In genomic region chrX:145516322-145517066, GRCm38 (mm10) we compare ENCODE assay signal across 22 mouse cellular contexts. TPM values are rescaled to one million over a fixed set of nuclear protein-coding genes. Genes with fewer than 3 reads are reported as not detected.
A peak's percentile ranks its signal among the peaks of the same experiment; 100 is the strongest.
DNase-seq lines count a peak whose midpoint lies in the region; ATAC-seq and TF ChIP-seq lines count a peak whose summit lies in the region.
"Had no signal": no experiment of that assay in that cellular context is flagged by ENCODE, and none has a peak within 500 bp of the region (broad histone marks: within the 10 kb centered on the region; RNA-seq: fewer than 3 reads in every experiment).

No protein-coding gene starts in this region.

- no peaks in the 10 kb centered on the region for H3K36me3 ChIP-seq in kidney, embryonic 14.5 days (ENCODE audit: control insufficient read depth, insufficient read depth, low read length)
- H3K36me3 ChIP-seq in embryonic facial prominence, embryonic 12.5 days = no peaks in the 10 kb centered on the region
- no peaks in the 10 kb centered on the region for H3K36me3 ChIP-seq in limb, embryonic 11.5 days (ENCODE audit: control insufficient read depth, insufficient read depth, low read length)
- no peaks in the 10 kb centered on the region for H3K36me3 ChIP-seq in stomach, embryonic 15.5 days
- H3K36me3 ChIP-seq in midbrain, postnatal 0 days (ENCODE audit: insufficient read depth, low read length) = no peaks in the 10 kb centered on the region
- H3K36me3 ChIP-seq: heart, embryonic 13.5 days; midbrain, embryonic 12.5 days had no signal

- no peak overlapping the region for H3K9ac ChIP-seq in kidney, embryonic 14.5 days (ENCODE audit: low read depth, low read length)
- no peak overlapping the region for H3K9ac ChIP-seq in embryonic facial prominence, embryonic 12.5 days
- no peak overlapping the region for H3K9ac ChIP-seq in limb, embryonic 11.5 days (ENCODE audit: low read length)
- no peak overlapping the region for H3K9ac ChIP-seq in stomach, embryonic 15.5 days
- H3K9ac ChIP-seq in midbrain, postnatal 0 days (replicated peaks; ENCODE audit: low read length, poor library complexity, severe bottlenecking) = no peak overlapping the region
- H3K9ac ChIP-seq: forebrain, embryonic 13.5 days; heart, embryonic 13.5 days; midbrain, embryonic 12.5 days had no signal

- H3K4me2 ChIP-seq in kidney, embryonic 14.5 days (replicated peaks; ENCODE audit: low read depth, low read length) = no peak overlapping the region; the same call in 1 of the 2 replicates
- no peak overlapping the region for H3K4me2 ChIP-seq in embryonic facial prominence, embryonic 12.5 days (replicated peaks)
- no peak overlapping the region for H3K4me2 ChIP-seq in limb, embryonic 11.5 days (ENCODE audit: low read depth, severe bottlenecking)
- peak overlapping the region; percentile 10; the same call in 1 of the 2 replicates for H3K4me2 ChIP-seq in stomach, embryonic 15.5 days
- H3K4me2 ChIP-seq in midbrain, postnatal 0 days (ENCODE audit: low read depth, low read length, poor library complexity, severe bottlenecking) = no peak overlapping the region
- H3K4me2 ChIP-seq: forebrain, embryonic 13.5 days; heart, embryonic 13.5 days; liver, embryonic 11.5 days; midbrain, embryonic 12.5 days had no signal

- no peaks in the 10 kb centered on the region; the same call in 1 of the 2 replicates for H3K4me1 ChIP-seq in kidney, embryonic 14.5 days (ENCODE audit: control insufficient read depth, insufficient read depth, low read length)
- H3K4me1 ChIP-seq in embryonic facial prominence, embryonic 12.5 days = no peaks in the 10 kb centered on the region
- no peaks in the 10 kb centered on the region for H3K4me1 ChIP-seq in limb, embryonic 11.5 days (ENCODE audit: control insufficient read depth, insufficient read depth, low read length)
- no peaks in the 10 kb centered on the region for H3K4me1 ChIP-seq in stomach, embryonic 15.5 days
- H3K4me1 ChIP-seq in midbrain, postnatal 0 days (ENCODE audit: insufficient read depth, low read length) = no peaks in the 10 kb centered on the region
- no peaks in the 10 kb centered on the region for H3K4me1 ChIP-seq in lung, adult 2 months (ENCODE audit: control insufficient read depth, insufficient read depth, low read length)
- H3K4me1 ChIP-seq: forebrain, embryonic 13.5 days; heart, embryonic 13.5 days; midbrain, embryonic 12.5 days had no signal

- H3K4me3 ChIP-seq in kidney, embryonic 14.5 days (ENCODE audit: low read length) = no peak overlapping the region
- no peak overlapping the region for H3K4me3 ChIP-seq in embryonic facial prominence, embryonic 12.5 days
- no peak overlapping the region for H3K4me3 ChIP-seq in limb, embryonic 11.5 days (ENCODE audit: low read depth, low read length)
- H3K4me3 ChIP-seq in stomach, embryonic 15.5 days (replicated peaks) = no peak overlapping the region
- no peak overlapping the region for H3K4me3 ChIP-seq in midbrain, postnatal 0 days (ENCODE audit: low read depth, low read length)
- no peak overlapping the region for H3K4me3 ChIP-seq in lung, adult 2 months (replicated peaks; ENCODE audit: extremely low read depth, low read depth, low read length)
- H3K4me3 ChIP-seq: erythroblast, embryonic 14.5 days; forebrain, embryonic 13.5 days; heart, embryonic 13.5 days; midbrain, embryonic 12.5 days had no signal

- ATAC-seq in kidney, embryonic 14.5 days (ENCODE audit: low FRiP score, low TSS enrichment) = peak; percentile 68; the same call in 1 of the 2 replicates
- ATAC-seq in embryonic facial prominence, embryonic 12.5 days (ENCODE audit: insufficient number of reproducible peaks, insufficient read depth, low FRiP score, low TSS enrichment) = no peak; the same call in 1 of the 2 replicates
- peak; percentile 37; the same call in 1 of the 2 replicates for ATAC-seq in limb, embryonic 11.5 days (ENCODE audit: insufficient number of reproducible peaks, low FRiP score, low TSS enrichment, low read depth)
- no peak for ATAC-seq in stomach, embryonic 15.5 days (ENCODE audit: insufficient read depth, low FRiP score, low read depth)
- ATAC-seq in midbrain, postnatal 0 days (ENCODE audit: low FRiP score) = no peak
- ATAC-seq: forebrain, embryonic 13.5 days; hindbrain, postnatal 0 days had no signal

- TF ChIP-seq CTCF in midbrain, postnatal 0 days (IDR thresholded peaks at IDR 0.05) = no peak
- TF ChIP-seq CTCF in lung, adult 2 months (IDR thresholded peaks at IDR 0.05; ENCODE audit: insufficient read depth, low read length) = no peak

- WGBS in kidney, embryonic 14.5 days = 33% methylated on average over 10 of the region's 10 CpGs
- WGBS in embryonic facial prominence, embryonic 12.5 days = 34% methylated on average over 10 of the region's 10 CpGs
- 41% methylated on average over 10 of the region's 10 CpGs for WGBS in limb, embryonic 11.5 days
- 41% methylated on average over 10 of the region's 10 CpGs for WGBS in stomach, embryonic 15.5 days
- 65% methylated on average over 10 of the region's 10 CpGs for WGBS in midbrain, postnatal 0 days
- WGBS in lung, adult 2 months = 61% methylated on average over 10 of the region's 10 CpGs

- H3K27ac ChIP-seq in kidney, embryonic 14.5 days (ENCODE audit: low read depth, low read length) = peak overlapping the region; percentile 62; the same call in 1 of the 2 replicates
- H3K27ac ChIP-seq in embryonic facial prominence, embryonic 12.5 days = 0 out of 2 replicates have a peak overlapping the region, but pooled peaks have one; percentile 41
- H3K27ac ChIP-seq in limb, embryonic 11.5 days (replicated peaks; ENCODE audit: low read depth, low read length) = peak overlapping the region; percentile 8; the same call in 1 of the 2 replicates
- H3K27ac ChIP-seq in stomach, embryonic 15.5 days = peak overlapping the region; percentile 48
- H3K27ac ChIP-seq in midbrain, postnatal 0 days (ENCODE audit: low read depth, low read length) = no peak overlapping the region
- H3K27ac ChIP-seq: forebrain, embryonic 13.5 days; heart, embryonic 13.5 days; hindbrain, postnatal 0 days; midbrain, embryonic 12.5 days had no signal

- no peaks in the 10 kb centered on the region for H3K27me3 ChIP-seq in kidney, embryonic 14.5 days (ENCODE audit: control insufficient read depth, insufficient read depth, low read length)
- no peaks in the 10 kb centered on the region for H3K27me3 ChIP-seq in embryonic facial prominence, embryonic 12.5 days
- no peaks in the 10 kb centered on the region for H3K27me3 ChIP-seq in limb, embryonic 11.5 days (ENCODE audit: control insufficient read depth, insufficient read depth, low read length)
- H3K27me3 ChIP-seq in stomach, embryonic 15.5 days (replicated peaks) = no peaks in the 10 kb centered on the region
- H3K27me3 ChIP-seq in midbrain, postnatal 0 days (ENCODE audit: insufficient read depth, low read length) = peaks cover 3% of the 10 kb centered on the region; the same call in 1 of the 2 replicates
- H3K27me3 ChIP-seq: forebrain, embryonic 13.5 days; heart, embryonic 13.5 days had no signal

- DNase-seq in kidney, adult 9 months = no peak
- no peak for DNase-seq in limb, embryonic 11.5 days (ENCODE audit: low spot score)
- DNase-seq in midbrain, postnatal 0 days (ENCODE audit: low spot score) = no peak
- DNase-seq in lung, adult 2 months = no peak
- DNase-seq: cerebellum, adult 11-12 months; cerebellum, postnatal 25 days; kidney, adult 11 months; layer of hippocampus, adult 9-11 months; lung, adult 18-20 months; lung, postnatal 14 days; right cerebral cortex, postnatal 14 days; spleen, adult 18-20 months; thymus, postnatal 25 days had no signal

- H3K9me3 ChIP-seq in kidney, embryonic 14.5 days (ENCODE audit: control insufficient read depth, low read length) = no peaks in the 10 kb centered on the region
- no peaks in the 10 kb centered on the region for H3K9me3 ChIP-seq in embryonic facial prominence, embryonic 12.5 days
- H3K9me3 ChIP-seq in limb, embryonic 11.5 days (ENCODE audit: control insufficient read depth, low read length) = no peaks in the 10 kb centered on the region
- H3K9me3 ChIP-seq in stomach, embryonic 15.5 days = no peaks in the 10 kb centered on the region
- no peaks in the 10 kb centered on the region for H3K9me3 ChIP-seq in midbrain, postnatal 0 days (ENCODE audit: low read length)
- H3K9me3 ChIP-seq: forebrain, embryonic 13.5 days; heart, embryonic 13.5 days; midbrain, embryonic 12.5 days had no signal

- no peak for TF ChIP-seq POLR2A in lung, adult 2 months (IDR thresholded peaks at IDR 0.05; ENCODE audit: borderline replicate concordance, extremely low read depth, low read depth, low read length)

RNA-seq across cellular contexts. Expression of gene Amot, which starts 11.5 kb away (rescaled TPM):
- polyA plus RNA-seq in kidney, embryonic 14.5 days (2014; fragmentation: Nextera tagmentation; extraction: Ambion mirVana) = 17.4 and 32.5 TPM in 2 replicates
- 59.2 and 67.9 TPM in 2 replicates for polyA plus RNA-seq in embryonic facial prominence, embryonic 12.5 days (2016; fragmentation: Nextera tagmentation; extraction: Ambion mirVana)
- polyA plus RNA-seq in limb, embryonic 11.5 days (2014; fragmentation: Nextera tagmentation; extraction: Ambion mirVana) = 76.4 and 78.5 TPM in 2 replicates
- polyA plus RNA-seq in stomach, embryonic 15.5 days (2015; fragmentation: Nextera tagmentation; extraction: Ambion mirVana) = 14.1 and 17.4 TPM in 2 replicates
- 19.0 and 22.3 TPM in 2 replicates for total RNA-seq in midbrain, postnatal 0 days (2014; rRNA removed)
- 5.9 and 6.2 TPM in 2 replicates for polyA plus RNA-seq in midbrain, postnatal 0 days (2015; fragmentation: Nextera tagmentation; extraction: Ambion mirVana)
- 7.6 and 11.0 TPM in 2 replicates for polyA plus RNA-seq in lung, adult 2 months (2012; rRNA removed)

Comparison
In these comparisons a context has a peak if more than half of its experiments do, and no peak if none do; other contexts are left out.
1. ATAC-seq: peak in kidney, embryonic 14.5 days (single experiment) and limb, embryonic 11.5 days (single experiment); none in embryonic facial prominence, embryonic 12.5 days (single experiment), stomach, embryonic 15.5 days (single experiment) and midbrain, postnatal 0 days (single experiment).